Mouse (Mus musculus) mouse trophoblast stem cell (cell line): ENCODE results near the gene B3galt4.

Experiments
- in situ Hi-C, 2 experiments: fragments of 300-500 bp; cut with MseI, MboI; formaldehyde crosslinking; loops; 2 replicates in 1 of 2; 3 replicates in 1 of 2; pipeline ENCODE4 v1.15.1; 2025

The B3galt4 gene

DNA sequence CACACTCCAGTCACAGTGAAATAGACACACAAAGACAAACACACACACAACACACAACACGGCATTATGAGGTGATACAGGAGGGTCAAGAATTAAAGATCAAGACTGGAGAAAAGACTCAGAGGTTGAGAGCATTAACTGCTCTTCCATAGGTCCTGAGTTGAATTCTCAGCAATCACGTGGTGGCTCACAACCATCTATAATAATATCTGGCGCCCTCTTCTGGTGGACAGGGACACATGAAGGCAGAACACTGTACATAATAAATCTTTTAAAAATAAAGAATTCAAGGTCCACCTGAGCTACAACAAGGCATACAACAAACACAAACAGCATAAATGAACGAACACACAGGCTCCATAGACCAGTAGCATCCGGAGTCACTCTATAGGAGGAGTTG, 17.6 kb upstream of the B3galt4 start:
- in situ Hi-C loops, result loop anchor here in 1 of 2 experiments (25.0 kb wide), 1 partner anchor 1668 kb away; the partner anchor contains the start of genes Gm9573 and Mucl3

DNA sequence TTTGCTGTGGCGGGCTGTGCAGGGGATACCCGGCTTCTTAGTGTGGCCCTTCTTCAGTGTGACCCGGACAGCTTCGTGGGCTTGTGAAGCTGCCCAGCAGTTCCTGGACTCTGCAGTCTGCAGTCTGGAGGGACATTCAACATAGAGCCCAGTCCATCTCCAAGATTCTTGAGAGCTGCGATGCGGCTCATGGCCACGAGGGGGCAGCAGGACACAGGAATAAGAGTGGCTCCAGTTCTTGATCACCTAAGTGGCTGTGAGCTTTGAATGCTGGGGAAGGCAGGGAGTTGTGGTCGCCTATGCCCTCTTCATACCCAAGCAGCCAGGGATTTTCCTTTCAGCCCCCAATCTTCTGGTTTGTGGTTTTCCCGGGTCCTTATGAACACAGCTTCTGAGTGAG, 17.2 kb upstream of the B3galt4 start:
- in situ Hi-C loops, result loop anchor here in 1 of 2 experiments (25.0 kb wide), 1 partner anchor 1669 kb away; the partner anchor contains the start of genes Gm9573 and Mucl3

GRCm38 (mm10) chr17:33965846-33966550, 14.7 kb upstream of the B3galt4 start:
- in situ Hi-C loops, result loop anchor here in 1 of 2 experiments (25.0 kb wide), 1 partner anchor 1671 kb away; the partner anchor contains the start of genes Gm9573 and Mucl3

DNA sequence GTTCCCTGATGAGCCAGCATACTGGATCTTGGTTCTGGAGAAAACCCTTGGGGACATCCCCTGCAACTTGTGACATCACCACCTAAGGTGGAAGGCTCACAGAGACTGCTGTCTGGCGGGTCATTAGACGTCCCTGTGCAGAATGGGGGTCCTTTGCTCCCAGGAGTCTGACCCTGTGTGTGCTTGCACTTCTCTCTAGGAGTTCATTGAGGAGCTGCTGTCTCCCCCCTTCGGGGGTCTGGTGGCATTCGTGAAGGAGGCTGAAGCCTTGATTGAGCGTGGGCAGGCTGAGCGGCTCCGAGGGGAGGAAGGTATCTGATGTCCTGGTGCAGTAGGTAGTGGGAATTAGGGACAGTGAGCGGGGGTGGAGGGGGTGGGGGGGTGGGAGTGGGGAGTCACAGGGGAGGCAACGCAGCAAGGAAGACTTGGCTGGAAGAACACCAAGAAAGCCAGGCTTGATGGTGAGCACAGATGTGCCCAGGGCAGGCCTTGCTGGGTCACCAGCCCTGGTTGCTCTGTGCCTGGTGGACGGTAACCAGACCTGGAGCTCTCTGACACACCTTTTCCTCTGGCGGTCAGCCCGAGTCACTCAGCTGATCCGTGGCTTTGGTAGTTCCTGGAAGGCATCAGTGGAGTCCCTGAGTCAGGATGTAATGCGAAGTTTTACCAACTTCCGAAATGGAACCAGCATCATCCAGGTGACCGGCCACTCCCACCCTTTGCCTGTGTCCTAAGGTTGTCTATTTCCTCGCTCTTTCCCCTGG, 14.0 kb upstream of the B3galt4 start:
- in situ Hi-C loops, result loop anchor here in 1 of 2 experiments (25.0 kb wide), 1 partner anchor 1672 kb away; the partner anchor contains the start of genes Gm9573 and Mucl3

- in situ Hi-C loops, result loop anchor here in 1 of 2 experiments (25.0 kb wide), 1 partner anchor 1674 kb away; the partner anchor contains the start of genes Gm9573 and Mucl3
These were observed 11.6 kb upstream of the B3galt4 start for GRCm38 (mm10) chr17:33962876-33963275.

GRCm38 (mm10) chr17:33959948-33960347, 8.7 kb upstream of the B3galt4 start:
- in situ Hi-C loops, result loop anchor here in 1 of 2 experiments (25.0 kb wide), 1 partner anchor 1677 kb away; the partner anchor contains the start of genes Gm9573 and Mucl3

DNA sequence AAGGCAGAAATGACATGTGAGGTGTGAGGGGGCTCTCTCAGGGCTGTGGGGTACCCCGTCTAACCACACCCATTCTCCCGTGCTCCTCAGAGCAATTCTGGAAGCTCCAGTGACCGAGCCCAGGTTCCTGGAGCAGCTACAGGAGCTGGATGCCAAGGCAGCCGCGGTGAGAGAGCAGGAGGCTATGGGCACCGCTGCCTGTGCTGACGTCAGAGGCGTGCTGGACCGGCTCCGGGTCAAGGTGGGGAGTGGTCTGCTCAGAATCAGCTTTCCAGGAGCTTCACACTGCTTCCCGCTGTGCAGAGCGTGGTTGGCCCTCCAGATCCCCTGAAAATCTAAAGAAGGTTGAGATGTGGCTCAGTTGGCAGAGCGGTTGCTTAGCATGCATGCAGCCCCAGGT, 7.8 kb upstream of the B3galt4 start:
- in situ Hi-C loops, result loop anchor here in 1 of 2 experiments (25.0 kb wide), 1 partner anchor 1678 kb away; the partner anchor contains the start of genes Gm9573 and Mucl3

- in situ Hi-C loops, result loop anchor here in 1 of 2 experiments (25.0 kb wide), 1 partner anchor 1679 kb away; the partner anchor contains the start of genes Gm9573 and Mucl3
These were observed 7.2 kb upstream of the B3galt4 start for GRCm38 (mm10) chr17:33958451-33958850.

GRCm38 (mm10) chr17:33957493-33957892, 6.2 kb upstream of the B3galt4 start:
- in situ Hi-C loops, result loop anchor here in 1 of 2 experiments (25.0 kb wide), 1 partner anchor 1680 kb away; the partner anchor contains the start of genes Gm9573 and Mucl3

GRCm38 (mm10) chr17:33956336-33956735, 5.0 kb upstream of the B3galt4 start:
- in situ Hi-C loops, result loop anchor here in 1 of 2 experiments (25.0 kb wide), 1 partner anchor 1681 kb away; the partner anchor contains the start of genes Gm9573 and Mucl3

GRCm38 (mm10) chr17:33955555-33956214, 4.4 kb upstream of the B3galt4 start, which contains the start of the genes Vps52 and Rps18:
TSS of gene Vps52 (plus strand) at chr17:33955812.
TSS of gene Rps18 (minus strand) at chr17:33956001.
- in situ Hi-C loops, result loop anchor here in 1 of 2 experiments (25.0 kb wide), 1 partner anchor 1682 kb away; the partner anchor contains the start of genes Gm9573 and Mucl3

- in situ Hi-C loops, result loop anchor here in 1 of 2 experiments (25.0 kb wide), 1 partner anchor 1682 kb away; the partner anchor contains the start of genes Gm9573 and Mucl3
These were observed 3.6 kb upstream of the B3galt4 start for GRCm38 (mm10) chr17:33954646-33955554.

- in situ Hi-C loops, result loop anchor here in 1 of 2 experiments (25.0 kb wide), 1 partner anchor 1683 kb away; the partner anchor contains the start of genes Gm9573 and Mucl3
These were observed 2.8 kb upstream of the B3galt4 start for GRCm38 (mm10) chr17:33953961-33954565.

DNA sequence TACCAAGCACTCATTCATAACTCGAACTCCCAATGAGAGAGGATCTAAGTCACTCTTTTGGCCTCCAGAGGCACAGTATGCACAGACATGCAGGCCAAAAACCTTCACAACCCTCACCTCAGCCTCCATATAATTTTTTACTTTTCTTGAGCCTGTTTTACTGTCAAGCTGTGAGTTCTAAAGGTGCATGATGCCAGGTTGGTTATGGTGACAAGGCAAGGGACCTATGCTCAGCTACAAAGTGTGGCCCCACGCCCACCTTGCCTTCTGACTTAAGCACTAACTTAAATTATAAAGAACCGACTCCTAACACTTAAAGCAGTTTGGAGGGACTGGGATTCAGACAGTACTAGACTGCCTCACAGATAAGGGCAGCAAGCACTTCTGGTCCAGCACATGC, 2.0 kb upstream of the B3galt4 start:
- in situ Hi-C loops, result loop anchor here in 1 of 2 experiments (25.0 kb wide), 1 partner anchor 1684 kb away; the partner anchor contains the start of genes Gm9573 and Mucl3

- in situ Hi-C loops, result loop anchor here in 1 of 2 experiments (25.0 kb wide), 1 partner anchor 1684 kb away; the partner anchor contains the start of genes Gm9573 and Mucl3
These were observed 1.6 kb upstream of the B3galt4 start for GRCm38 (mm10) chr17:33952879-33953278.

DNA sequence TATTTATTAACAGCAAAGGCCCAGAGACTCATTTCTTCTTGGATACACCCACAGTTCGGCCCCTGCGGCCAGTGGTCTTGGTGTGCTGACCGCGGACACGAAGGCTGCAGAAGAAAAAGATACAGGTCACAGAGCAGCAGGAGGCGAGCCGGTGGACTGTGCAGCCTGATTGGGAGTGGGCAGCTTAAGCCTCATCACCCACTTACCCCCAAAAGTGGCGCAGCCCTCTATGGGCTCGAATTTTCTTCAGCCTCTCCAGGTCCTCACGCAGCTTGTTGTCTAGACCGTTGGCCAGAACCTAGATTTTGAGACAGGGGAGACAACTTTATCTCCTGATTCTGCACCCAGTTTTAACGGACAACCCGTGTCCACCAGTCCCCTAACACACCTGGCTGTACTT, 727 bp upstream of the B3galt4 start:
- in situ Hi-C loops, result loop anchor here in 1 of 2 experiments (25.0 kb wide), 1 partner anchor 1685 kb away; the partner anchor contains the start of genes Gm9573 and Mucl3

- in situ Hi-C loops, result loop anchor here in 1 of 2 experiments (25.0 kb wide), 1 partner anchor 1687 kb away; the partner anchor contains the start of genes Gm9573 and Mucl3
These were observed 1.1 kb downstream of the B3galt4 start for GRCm38 (mm10) chr17:33950131-33950625.

DNA sequence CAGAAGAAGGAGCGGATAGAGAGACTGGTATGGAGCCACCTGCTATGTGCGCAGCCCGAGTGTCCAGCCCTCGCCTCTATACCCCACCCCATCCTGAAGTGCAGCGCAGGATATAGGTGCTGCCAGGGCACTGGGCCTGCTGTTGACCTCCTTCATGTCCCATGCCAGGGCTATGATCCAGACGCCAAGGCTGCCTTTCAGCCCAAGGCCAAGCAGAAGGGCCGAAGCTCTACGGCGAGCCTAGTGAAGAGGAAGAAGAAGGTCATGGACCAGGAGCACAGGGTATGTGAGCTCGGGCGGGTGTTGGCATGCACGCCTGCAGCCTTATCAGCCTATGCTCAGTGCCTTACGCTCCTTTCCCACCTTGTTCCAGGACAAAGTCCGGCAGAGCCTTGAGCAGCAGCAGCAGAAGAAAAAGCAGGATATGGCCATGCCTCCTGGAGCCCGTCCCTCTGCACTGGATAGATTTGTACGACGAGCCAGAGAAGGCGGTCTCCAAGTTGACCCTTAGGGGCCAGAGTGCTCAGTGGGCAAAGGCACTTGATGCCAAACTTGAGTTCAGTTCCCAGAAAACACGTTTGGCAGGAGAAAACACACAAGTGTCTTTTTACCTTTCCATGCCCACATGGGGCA, 2.3 kb downstream of the B3galt4 start:
- in situ Hi-C loops, result no loop called here
